Mouse (Mus musculus) bone marrow macrophage, adult 2 months (primary cell): ENCODE results near the gene Cdc42ep4.

ENCODE experiments used
- CTCF ChIP-seq: IDR thresholded peaks from 2 replicates; pipeline ENCODE4 v1.5.1; 2012; ENCODE audit warnings: low read depth, mild to moderate bottlenecking, low read length, moderate library complexity
- POLR2A ChIP-seq: IDR thresholded peaks from 2 replicates; pipeline ENCODE4 v1.6.1; 2012; ENCODE audit warnings: mild to moderate bottlenecking, low read depth, low read length, borderline replicate concordance

DNA sequence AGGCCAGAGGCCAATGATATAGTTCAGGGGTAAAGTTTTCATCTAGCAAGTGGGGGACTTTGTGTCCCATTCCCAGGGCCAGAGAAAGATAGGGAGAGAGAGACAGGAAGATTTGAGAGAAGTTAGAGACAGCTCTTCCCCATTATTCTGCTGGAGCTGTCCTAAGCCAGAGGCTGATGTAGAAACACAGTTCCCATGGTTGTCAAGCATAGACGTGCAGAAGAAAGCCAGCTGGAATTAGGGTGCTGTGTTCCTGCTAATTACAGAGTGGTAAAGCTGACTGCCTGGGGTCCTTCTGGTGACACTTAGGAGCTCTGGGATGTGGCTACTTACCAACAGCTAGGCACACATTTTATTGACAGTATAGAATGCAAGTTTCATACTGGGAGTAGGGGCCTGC lies 37.4 kb upstream of the Cdc42ep4 start:
- no peak for TF ChIP-seq CTCF
- no peak for TF ChIP-seq POLR2A
